ENCODE assay signal across 19 mouse cellular contexts in the genomic region with DNA sequence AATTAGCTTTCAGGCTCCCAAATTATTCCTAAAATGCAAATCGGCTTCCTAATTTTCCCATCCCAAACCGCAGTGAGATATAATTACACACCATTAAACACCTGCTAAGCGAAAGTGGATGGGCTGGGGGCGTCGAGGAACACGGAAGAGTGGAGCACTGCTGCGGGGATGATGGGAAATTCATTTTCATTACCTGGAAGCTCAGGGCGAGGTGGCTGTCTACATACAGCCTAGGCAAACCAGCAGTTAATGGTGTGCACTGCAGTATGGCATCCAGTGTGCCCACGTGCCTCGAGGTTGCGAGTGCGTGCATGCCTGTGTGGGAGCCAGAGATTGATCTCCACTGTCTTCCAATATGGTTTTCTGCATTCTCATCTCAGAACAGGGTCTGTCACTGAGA.
"Had no signal": no experiment of that assay in that cellular context is flagged by ENCODE, and none has a peak within 500 bp of the region (broad histone marks: within the 10 kb centered on the region; RNA-seq: fewer than 3 reads in every experiment).

No protein-coding gene starts in this region.

- DNase-seq: kidney, adult 8-10 months; kidney, postnatal 10 days; kidney, postnatal 36 days; layer of hippocampus, postnatal 36 days; liver, embryonic 13.5 days; lung, adult 2 months; lung, postnatal 14 days; lung, postnatal 4 days; right cerebral cortex, adult 18-20 months; right cerebral cortex, postnatal 14 days; right cerebral cortex, postnatal 4 days; thymus, postnatal 36 days had no signal

- H3K9me3 ChIP-seq: kidney, embryonic 15.5 days; midbrain, embryonic 13.5 days; stomach, embryonic 15.5 days had no signal

- H3K4me1 ChIP-seq: kidney, embryonic 15.5 days; liver, embryonic 13.5 days; midbrain, embryonic 10.5 days; midbrain, embryonic 13.5 days; stomach, embryonic 15.5 days had no signal

- H3K4me3 ChIP-seq: kidney, embryonic 15.5 days; left cerebral cortex, adult 2 months; liver, embryonic 13.5 days; midbrain, embryonic 10.5 days; midbrain, embryonic 13.5 days; myocyte; stomach, embryonic 15.5 days had no signal

- H3K36me3 ChIP-seq: kidney, embryonic 15.5 days; liver, embryonic 13.5 days; midbrain, embryonic 10.5 days; midbrain, embryonic 13.5 days; stomach, embryonic 15.5 days had no signal

- H3K4me2 ChIP-seq: kidney, embryonic 15.5 days; liver, embryonic 13.5 days; midbrain, embryonic 13.5 days; stomach, embryonic 15.5 days had no signal

- H3K27me3 ChIP-seq: kidney, embryonic 15.5 days; liver, embryonic 13.5 days; midbrain, embryonic 13.5 days; stomach, embryonic 15.5 days had no signal

- ATAC-seq: midbrain, embryonic 13.5 days; midbrain, embryonic 16.5 days had no signal

- H3K9ac ChIP-seq: kidney, embryonic 15.5 days; liver, embryonic 13.5 days; midbrain, embryonic 13.5 days; stomach, embryonic 15.5 days had no signal

- H3K27ac ChIP-seq: kidney, embryonic 15.5 days; left cerebral cortex, adult 2 months; liver, embryonic 13.5 days; midbrain, embryonic 10.5 days; midbrain, embryonic 13.5 days; stomach, embryonic 15.5 days had no signal
